Mouse (Mus musculus) adrenal gland, postnatal 4 days (tissue): ENCODE measurements at regions not wholly inside any gene's neighbourhood (a gene's known extent, or its start where the extent isn't known, plus 50 kb on each side); places are given as distances from the start of the nearest gene placed in this dataset.

Experiments
- DNase-seq, 2 experiments: peaks; one replicate each; pipeline ENCODE4 v3.0.0; 2021 to 2022; ENCODE audit warnings: low spot score in 2 of 2, mixed read lengths in 2 of 2

GRCm38 (mm10) chr1:77226546-77226945 lies 288.3 kb downstream of the Epha4 start:
- DNase-seq, result no peak

GRCm38 (mm10) chr1:77226991-77227515 lies 287.8 kb downstream of the Epha4 start:
- DNase-seq, result no peak

GRCm38 (mm10) chr1:77227800-77228199 lies 287.1 kb downstream of the Epha4 start:
- no peak for DNase-seq

GRCm38 (mm10) chr1:77229561-77229960 lies 285.3 kb downstream of the Epha4 start:
- DNase-seq, result no peak

- DNase-seq, result no peak
Observed at GRCm38 (mm10) chr1:77233010-77233409, 281.9 kb downstream of the Epha4 start.

GRCm38 (mm10) chr1:77244642-77245041 lies 270.2 kb downstream of the Epha4 start:
- DNase-seq, result no peak

- no peak for DNase-seq
Observed at GRCm38 (mm10) chr1:77246047-77246446, 268.8 kb downstream of the Epha4 start.

GRCm38 (mm10) chr1:77254276-77254675 lies 260.6 kb downstream of the Epha4 start:
- DNase-seq, result no peak

- no peak for DNase-seq
Observed at GRCm38 (mm10) chr1:77256115-77256842, 258.6 kb downstream of the Epha4 start.

GRCm38 (mm10) chr1:77258730-77259310 lies 256.1 kb downstream of the Epha4 start:
- no peak for DNase-seq

- no peak for DNase-seq
Observed at GRCm38 (mm10) chr1:77259789-77260188, 255.1 kb downstream of the Epha4 start.

GRCm38 (mm10) chr1:77261678-77262077 lies 253.2 kb downstream of the Epha4 start:
- DNase-seq, result no peak

GRCm38 (mm10) chr1:77265677-77266076 lies 249.2 kb downstream of the Epha4 start:
- no peak for DNase-seq

- no peak for DNase-seq
Observed at GRCm38 (mm10) chr1:77267311-77268003, 247.4 kb downstream of the Epha4 start.

- DNase-seq, result no peak
Observed at GRCm38 (mm10) chr1:77275297-77275696, 239.6 kb downstream of the Epha4 start.

GRCm38 (mm10) chr1:77279566-77279965 lies 235.3 kb downstream of the Epha4 start:
- DNase-seq, result no peak

- no peak for DNase-seq
Observed at GRCm38 (mm10) chr1:77280373-77281038, 234.4 kb downstream of the Epha4 start.

GRCm38 (mm10) chr1:77281741-77282140 lies 233.1 kb downstream of the Epha4 start:
- no peak for DNase-seq

- no peak for DNase-seq
Observed at GRCm38 (mm10) chr1:77298713-77299132, 216.2 kb downstream of the Epha4 start.

GRCm38 (mm10) chr1:77300806-77301205 lies 214.1 kb downstream of the Epha4 start:
- DNase-seq, result no peak

GRCm38 (mm10) chr1:77304770-77305169 lies 210.1 kb downstream of the Epha4 start:
- DNase-seq, result no peak

GRCm38 (mm10) chr1:77307745-77308144 lies 207.1 kb downstream of the Epha4 start:
- no peak for DNase-seq
